Mouse (Mus musculus): Measurements from ENCODE around the gene Fsd2.

DNA sequence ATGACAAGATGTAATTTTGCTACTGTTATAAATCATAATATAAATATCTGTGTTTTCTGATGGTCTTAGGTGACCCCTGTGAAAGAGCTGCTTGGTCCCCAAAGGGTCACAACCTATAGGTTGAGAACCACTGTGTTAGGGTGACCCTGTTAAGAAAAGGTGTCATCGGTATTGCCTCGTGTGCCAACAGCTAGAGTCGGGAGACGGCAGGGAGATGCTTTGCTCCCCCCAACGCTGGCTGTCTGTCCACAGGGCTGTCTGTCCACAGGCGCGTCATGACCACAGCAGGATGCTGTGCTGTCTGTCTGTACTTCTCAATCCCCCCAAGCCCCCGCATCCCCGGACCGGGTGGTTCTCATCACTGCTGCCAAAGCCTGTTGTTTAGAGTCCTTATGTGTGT is 8.9 kb upstream of the Fsd2 start:
- TF ChIP-seq EP300 (IDR thresholded peaks at IDR 0.05; ENCODE audit: low read length) (no peak), POLR2A (IDR thresholded peaks at IDR 0.05; ENCODE audit: low read depth, low read length) (no peak), ZMIZ1 (IDR thresholded peaks at IDR 0.05; ENCODE audit: low read depth, low read length) (no peak), ZC3H11A (IDR thresholded peaks at IDR 0.05; ENCODE audit: low read depth, low read length) (no peak)

Measured in CH12.LX (cell line).